Mouse (Mus musculus) ZHBTc4 (cell line): ENCODE measurements around the gene Arhgef5.
A peak's percentile ranks its signal among the peaks of the same experiment; 100 is the strongest.
"Not testable (repeated sequence)": the region's sequence is repeated elsewhere in the genome, so short reads cannot be mapped to it uniquely, and the experiment has no call there.

Experiments used
- DNase-seq: peaks from one replicate; pipeline ENCODE4 v3.0.0-alpha.2; 2011; ENCODE audit warnings: low read depth, low spot score

The Arhgef5 gene

GRCm38 (mm10) chr6:43265363-43266041 lies at the start of gene Arhgef5:
TSS of gene Arhgef5 (plus strand) at chr6:43265582.
- DNase-seq, result peak; percentile 48

- DNase-seq, result not testable (repeated sequence)
Observed at GRCm38 (mm10) chr6:43231255-43231654, 34.1 kb upstream of the Arhgef5 start, which contains the start of gene Olfr47. TSS of gene Olfr47 (plus strand) at chr6:43231529.

GRCm38 (mm10) chr6:43242061-43242460 lies 23.3 kb upstream of the Arhgef5 start:
- peak; percentile 37 for DNase-seq

- DNase-seq, result no peak
Observed at GRCm38 (mm10) chr6:43247396-43247795, 18.0 kb upstream of the Arhgef5 start.

- DNase-seq, result no peak
Observed at GRCm38 (mm10) chr6:43252994-43253393, 12.4 kb upstream of the Arhgef5 start.

GRCm38 (mm10) chr6:43254193-43254926 lies 11.0 kb upstream of the Arhgef5 start:
- DNase-seq, result peak; percentile 19

GRCm38 (mm10) chr6:43260756-43261155 lies 4.6 kb upstream of the Arhgef5 start:
- DNase-seq, result no peak

- peak; percentile 12 for DNase-seq
Observed at GRCm38 (mm10) chr6:43266356-43266755, 974 bp downstream of the Arhgef5 start.

- DNase-seq, result no peak
Observed at GRCm38 (mm10) chr6:43272597-43272996, 7.2 kb downstream of the Arhgef5 start.

GRCm38 (mm10) chr6:43274123-43274522 lies 8.7 kb downstream of the Arhgef5 start:
- no peak for DNase-seq

GRCm38 (mm10) chr6:43278247-43278646 lies 12.9 kb downstream of the Arhgef5 start:
- DNase-seq, result no peak

GRCm38 (mm10) chr6:43280481-43280880 lies 15.1 kb downstream of the Arhgef5 start:
- DNase-seq, result no peak

GRCm38 (mm10) chr6:43292041-43292440 lies 26.7 kb downstream of the Arhgef5 start:
- no peak for DNase-seq

GRCm38 (mm10) chr6:43292471-43293076 lies 27.2 kb downstream of the Arhgef5 start:
- DNase-seq, result no peak

GRCm38 (mm10) chr6:43293175-43293574 lies 27.8 kb downstream of the Arhgef5 start:
- DNase-seq, result no peak

- DNase-seq, result no peak
Observed at GRCm38 (mm10) chr6:43295908-43296307, 30.5 kb downstream of the Arhgef5 start.

- peak; percentile 24 for DNase-seq
Observed at GRCm38 (mm10) chr6:43296798-43297507, 31.6 kb downstream of the Arhgef5 start.

- no peak for DNase-seq
Observed at GRCm38 (mm10) chr6:43297508-43297850, 32.1 kb downstream of the Arhgef5 start.

GRCm38 (mm10) chr6:43309454-43309853 lies 44.1 kb downstream of the Arhgef5 start, which contains the start of gene Nobox:
TSS of gene Nobox (minus strand) at chr6:43309554.
- DNase-seq, result peak; percentile 17

- no peak for DNase-seq
Observed at GRCm38 (mm10) chr6:43310071-43310470, 44.7 kb downstream of the Arhgef5 start.

GRCm38 (mm10) chr6:43312546-43312945 lies 47.2 kb downstream of the Arhgef5 start:
- no peak for DNase-seq
